Mouse (Mus musculus) heart, embryonic 16.5 days (tissue): ENCODE data around the gene Avil. TPM values are rescaled to one million over a fixed set of nuclear protein-coding genes. Genes with fewer than 3 reads are reported as not detected.

Experiments
- ATAC-seq: fragments of 200-750 bp; cut with Nextera tagmentation; replicated peaks from 2 replicates; pipeline ENCODE4 v1.8.0; 2017; ENCODE audit warnings: moderate number of reproducible peaks; ENCODE audit not compliant: insufficient read depth, low FRiP score; ENCODE audit errors: extremely low read depth
- H3K27ac ChIP-seq: fragments of 300-500 bp; sonication (generic); 2 replicates; pipeline ENCODE4 v1.5.1; 2014; ENCODE audit warnings: mild to moderate bottlenecking, low read length, control low read depth, moderate library complexity
- H3K27me3 ChIP-seq: fragments of 300-500 bp; sonication (generic); 2 replicates; pipeline ENCODE4 v1.6.1; 2014; ENCODE audit warnings: low read length, mixed read lengths; ENCODE audit not compliant: control insufficient read depth, insufficient read depth
- H3K36me3 ChIP-seq: fragments of 300-500 bp; sonication (generic); 2 replicates; pipeline ENCODE4 v1.6.1; 2014; ENCODE audit not compliant: control insufficient read depth, insufficient read depth
- H3K4me1 ChIP-seq: fragments of 300-500 bp; sonication (generic); 2 replicates; pipeline ENCODE4 v1.6.1; 2014; ENCODE audit warnings: low read length, mixed read lengths; ENCODE audit not compliant: control insufficient read depth, insufficient read depth
- H3K4me2 ChIP-seq: fragments of 300-500 bp; sonication (generic); 2 replicates; pipeline ENCODE4 v1.6.1; 2014; ENCODE audit warnings: low read depth, mild to moderate bottlenecking, control low read depth, low read length
- H3K4me3 ChIP-seq: fragments of 300-500 bp; sonication (generic); 2 replicates; pipeline ENCODE4 v1.5.1; 2014; ENCODE audit warnings: mild to moderate bottlenecking, control low read depth, low read length
- H3K9ac ChIP-seq: fragments of 300-500 bp; sonication (generic); 2 replicates; pipeline ENCODE4 v1.6.1; 2014; ENCODE audit warnings: low read length, control low read depth
- H3K9me3 ChIP-seq: fragments of 300-500 bp; sonication (generic); replicated peaks from 2 replicates; pipeline ENCODE4 v1.6.1; 2016; ENCODE audit warnings: low read length; ENCODE audit not compliant: control insufficient read depth
- WGBS: fragments of 180-500 bp; shearing (Covaris S2); extraction: QIAGEN DNeasy Blood & Tissue Kit; methylation state at CpG from one replicate; pipeline ENCODE4 v1.1.7; 2014; 5-methylcytosine and 5-hydroxymethylcytosine counted together
- polyA plus RNA-seq: library from polyadenylated mRNA; unstranded; fragments of >200 nt; fragmentation: Nextera tagmentation; extraction: Ambion mirVana; gene quantifications from 2 replicates; pipeline ENCODE4 v1.2.1, GENCODE M21; 2015

Avil gene
- polyA plus RNA-seq, 1 experiment from 2014 or later: 0.84 TPM

DNA sequence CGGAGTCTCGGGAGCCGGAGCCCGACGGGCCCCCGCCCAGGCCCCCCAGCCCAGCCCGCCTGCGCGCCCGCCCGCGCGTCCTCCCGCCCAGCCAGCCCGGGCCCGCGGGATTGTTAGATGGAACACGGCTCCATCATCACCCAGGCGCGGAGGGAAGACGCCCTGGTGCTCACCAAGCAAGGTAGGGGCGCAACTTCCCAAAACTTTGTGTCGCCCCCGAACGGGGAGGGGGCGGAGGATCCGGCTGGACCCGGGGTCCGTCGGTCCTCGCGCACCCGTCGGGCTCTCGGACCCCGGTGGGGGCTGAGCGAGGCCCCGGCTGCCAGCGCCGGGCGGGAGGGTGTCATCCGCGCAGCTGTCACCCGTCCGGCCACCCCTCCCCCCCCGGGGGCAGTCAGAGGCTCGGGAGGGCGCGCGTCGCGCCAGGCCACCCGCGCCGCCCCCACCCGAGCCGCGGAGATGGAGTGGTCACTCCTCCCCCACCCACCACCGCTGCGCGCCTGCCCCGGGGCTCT, 21.3 kb upstream of the Avil start:
- WGBS: under 1% methylated on average over 49 of the region's 62 CpGs
- H3K9ac ChIP-seq: peak overlapping the region; percentile 98

DNA sequence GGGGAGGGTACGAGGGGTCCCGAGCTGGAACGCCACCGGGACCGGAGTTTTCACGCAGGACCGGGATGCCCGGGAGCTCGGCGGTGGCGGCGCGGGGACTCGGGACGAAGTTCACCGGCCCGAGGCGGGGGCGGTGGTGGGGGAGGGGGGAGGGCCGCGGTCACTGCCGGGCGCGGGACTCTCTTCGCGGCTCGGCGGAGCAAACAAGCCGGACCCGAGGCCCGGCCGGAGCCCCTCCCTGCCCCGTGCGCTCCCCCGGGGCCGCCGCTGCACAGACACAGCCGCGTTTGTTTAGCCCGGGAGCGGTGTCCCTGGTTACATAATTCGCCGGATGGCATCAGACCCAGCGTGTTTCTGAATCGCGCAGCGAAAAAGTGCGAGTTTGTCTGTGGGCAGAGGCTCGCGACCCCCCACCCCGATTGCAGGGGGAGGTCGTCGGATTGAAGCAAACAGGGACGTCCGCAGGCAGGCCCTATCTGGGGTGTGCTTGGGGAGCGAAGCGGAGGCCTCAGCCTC, 20.8 kb upstream of the Avil start:
- H3K9ac ChIP-seq: peak overlapping the region; percentile 98
- H3K9me3 ChIP-seq: no peaks in the 10 kb centered on the region
- H3K4me2 ChIP-seq: peak overlapping the region; percentile 82
- H3K27me3 ChIP-seq: no peaks in the 10 kb centered on the region
- ATAC-seq: no peak
- H3K27ac ChIP-seq: peak overlapping the region; percentile 97
- WGBS: under 1% methylated on average over 41 of the region's 57 CpGs
- H3K36me3 ChIP-seq: no peaks in the 10 kb centered on the region
- H3K4me1 ChIP-seq: peaks cover 48% of the 10 kb centered on the region
- H3K4me3 ChIP-seq: peak overlapping the region; percentile 79

More for the DNA sequence above, 21.3 kb upstream of the Avil start:
- peak overlapping the region; percentile 82 for H3K4me2 ChIP-seq
- no peaks in the 10 kb centered on the region for H3K36me3 ChIP-seq
- H3K4me1 ChIP-seq: peaks cover 42% of the 10 kb centered on the region
- H3K27ac ChIP-seq: peak overlapping the region; percentile 97
- ATAC-seq: peak; percentile 17
- H3K9me3 ChIP-seq: no peaks in the 10 kb centered on the region
- peak overlapping the region; percentile 79 for H3K4me3 ChIP-seq
- no peaks in the 10 kb centered on the region for H3K27me3 ChIP-seq

DNA sequence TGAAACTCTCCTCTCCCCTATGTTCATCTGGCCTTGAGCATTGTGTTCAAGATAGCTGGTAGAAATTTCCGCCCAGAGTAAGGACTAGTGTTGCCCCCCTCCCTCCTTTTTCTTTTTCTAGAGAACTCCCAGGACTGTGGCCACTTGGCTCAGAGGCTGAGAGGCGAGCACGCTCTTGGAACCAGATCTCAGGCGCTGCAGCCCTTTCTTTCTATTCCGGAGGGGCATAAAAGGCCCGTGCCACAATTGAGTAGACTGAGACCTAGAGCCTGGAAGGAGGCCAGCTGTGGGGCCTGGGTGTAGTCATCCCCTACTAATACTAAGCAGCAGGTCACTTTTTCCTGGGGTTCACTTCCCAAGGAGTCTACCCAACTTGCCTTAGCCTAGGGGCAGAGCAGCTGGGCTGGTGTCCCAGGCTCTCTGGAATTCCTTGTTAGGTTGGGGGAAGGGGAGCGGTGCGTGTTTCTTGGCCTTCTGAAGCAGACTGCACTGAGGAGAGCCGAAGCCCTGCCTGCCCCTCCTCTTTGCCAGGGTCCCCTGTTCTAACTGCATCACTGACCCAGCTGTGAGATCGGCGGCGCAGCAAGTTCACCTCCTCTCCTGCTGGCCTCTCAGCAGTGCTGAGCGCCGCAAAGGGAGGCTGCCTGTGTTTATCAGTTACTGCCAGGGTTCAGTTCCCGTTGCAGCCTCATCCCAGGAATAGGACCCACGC, 20.1 kb upstream of the Avil start:
- Histone ChIP-seq H3K36me3 (no peaks in the 10 kb centered on the region), H3K4me1 (peaks cover 54% of the 10 kb centered on the region), H3K9ac (peak overlapping the region; percentile 98), H3K4me2 (peak overlapping the region; percentile 82), H3K4me3 (peak overlapping the region; percentile 79), H3K27me3 (no peaks in the 10 kb centered on the region), H3K9me3 (no peaks in the 10 kb centered on the region), H3K27ac (peak overlapping the region; percentile 97)
- WGBS: 4% methylated on average over 16 of the region's 16 CpGs
- ATAC-seq: no peak

DNA sequence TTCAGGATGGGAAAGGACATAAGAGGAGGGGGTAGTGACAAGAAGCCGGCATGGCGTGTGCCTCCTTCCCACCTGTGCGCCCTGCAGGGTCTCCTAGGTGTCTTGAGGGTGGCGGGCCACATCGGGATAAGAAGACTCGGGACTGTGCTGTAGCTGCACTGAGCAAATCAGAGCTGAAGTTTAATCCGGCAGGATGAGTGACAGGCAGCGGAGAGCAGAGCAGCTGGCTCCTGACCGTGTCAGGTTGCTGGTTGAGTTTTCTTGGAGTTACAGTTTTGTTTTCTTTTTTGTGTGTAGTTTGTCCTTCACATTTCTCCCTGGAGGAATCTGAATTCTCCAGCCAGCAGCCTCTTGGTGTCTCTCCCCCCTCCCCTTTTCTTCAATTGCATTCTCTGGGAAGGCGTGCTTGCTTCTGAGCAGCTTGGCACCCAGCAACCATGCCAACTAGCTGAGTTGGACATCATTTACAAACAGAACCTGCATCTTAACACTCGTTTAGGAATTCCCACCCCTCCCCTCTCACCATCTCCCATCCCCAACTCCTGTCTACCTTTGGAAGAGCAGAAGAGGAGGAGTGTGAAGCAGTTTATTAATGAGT, 19.5 kb upstream of the Avil start:
- Histone ChIP-seq H3K4me1 (peaks cover 61% of the 10 kb centered on the region), H3K9me3 (no peaks in the 10 kb centered on the region), H3K4me2 (peak overlapping the region; percentile 82), H3K27me3 (no peaks in the 10 kb centered on the region), H3K27ac (peak overlapping the region; percentile 97), H3K9ac (peak overlapping the region; percentile 98), H3K4me3 (peak overlapping the region; percentile 79), H3K36me3 (no peaks in the 10 kb centered on the region)
- no peak for ATAC-seq
- 15% methylated on average over 11 of the region's 11 CpGs for WGBS

DNA sequence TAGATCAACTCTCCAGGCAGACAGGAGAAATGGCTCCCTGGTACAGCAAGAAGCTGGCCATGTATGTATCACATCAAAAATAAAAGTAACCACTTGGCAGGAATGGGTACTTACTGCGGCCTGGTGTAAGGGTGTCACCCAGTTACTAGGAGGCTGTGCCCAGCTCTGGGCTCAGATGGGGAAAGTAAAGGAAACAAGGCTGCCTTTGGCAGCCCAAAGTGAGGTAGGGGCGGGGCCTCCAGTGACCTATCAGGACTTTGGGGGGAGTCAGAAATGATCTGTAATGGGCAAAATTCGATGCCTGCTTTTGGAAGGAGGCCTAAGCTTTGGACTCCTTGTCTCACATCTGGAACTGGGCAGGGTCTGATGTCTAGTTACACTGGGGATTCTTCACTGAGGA, 18.8 kb upstream of the Avil start:
- WGBS: 45% methylated on average over 3 of the region's 3 CpGs
- H3K36me3 ChIP-seq: no peaks in the 10 kb centered on the region
- H3K4me3 ChIP-seq: peak overlapping the region; percentile 79
- H3K4me1 ChIP-seq: peaks cover 68% of the 10 kb centered on the region
- peak overlapping the region; percentile 82 for H3K4me2 ChIP-seq
- peak overlapping the region; percentile 98 for H3K9ac ChIP-seq
- H3K9me3 ChIP-seq: no peaks in the 10 kb centered on the region
- no peak for ATAC-seq
- no peaks in the 10 kb centered on the region for H3K27me3 ChIP-seq
- H3K27ac ChIP-seq: peak overlapping the region; percentile 69

DNA sequence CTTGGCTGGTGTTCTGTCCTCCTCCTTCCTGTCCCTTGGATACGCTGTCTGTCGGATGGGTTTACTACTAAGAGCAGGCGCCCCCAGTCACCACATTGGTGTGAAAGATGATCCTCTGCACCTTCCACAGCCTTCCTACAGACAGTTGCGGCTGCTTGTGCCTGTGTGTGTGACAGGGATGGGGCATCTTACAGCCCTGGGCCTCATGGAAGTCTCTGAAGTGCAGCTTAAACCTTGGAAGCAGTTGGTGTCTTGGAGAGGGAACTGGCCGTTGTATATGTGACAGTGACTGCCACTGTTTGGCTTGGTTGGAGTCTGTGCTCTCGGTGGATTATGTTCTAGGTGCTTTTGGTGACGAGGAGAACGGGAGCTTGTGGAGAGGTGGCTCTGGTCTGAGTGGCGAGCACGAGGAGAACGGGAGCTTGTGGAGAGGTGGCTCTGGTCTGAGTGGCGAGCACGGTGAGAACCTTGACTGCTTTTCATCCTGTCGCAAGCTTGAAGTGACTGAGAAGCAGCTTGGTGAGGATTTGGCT, 17.2 kb upstream of the Avil start:
- H3K27ac ChIP-seq: peak overlapping the region; percentile 69
- WGBS: 21% methylated on average over 14 of the region's 14 CpGs

DNA sequence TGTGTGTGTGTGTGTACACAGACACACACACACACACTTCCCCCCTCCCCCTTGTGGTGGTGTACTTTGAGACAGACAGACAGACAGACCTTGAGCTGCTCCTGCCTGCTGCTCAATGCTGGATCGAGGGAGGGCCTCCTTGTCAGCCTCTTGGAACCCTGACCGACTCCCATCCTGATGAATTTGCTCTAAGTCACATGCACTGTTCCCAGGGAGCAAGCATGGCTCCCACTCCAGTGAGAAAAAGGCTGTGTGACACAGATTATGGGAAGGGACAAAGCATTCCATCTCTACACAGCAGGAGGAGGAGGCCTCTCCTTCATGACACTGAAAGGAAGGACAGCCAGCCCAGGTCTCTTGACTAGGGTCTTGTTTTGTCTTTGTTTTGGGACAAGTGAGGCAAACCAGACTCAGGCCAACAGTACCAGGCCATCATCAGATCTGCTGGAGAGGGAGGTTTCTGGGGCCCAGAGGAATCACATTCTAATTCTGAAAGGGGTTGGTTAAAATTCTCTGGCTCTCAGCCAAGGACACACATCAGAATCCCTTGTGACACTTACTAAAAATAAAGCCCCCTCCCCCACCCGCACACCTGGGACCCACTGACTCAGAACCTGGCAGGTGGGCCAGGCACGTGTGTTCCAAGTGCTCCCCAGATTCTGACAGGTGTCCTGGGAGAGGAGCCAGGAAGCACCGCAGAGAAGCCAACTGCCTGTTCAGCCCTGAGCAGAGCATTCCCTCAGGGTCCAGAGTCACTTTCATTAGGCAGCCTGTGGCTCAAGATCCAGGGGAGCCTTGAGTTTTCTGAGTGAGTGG, 16.1 kb upstream of the Avil start:
- peak overlapping the region; percentile 98 for H3K9ac ChIP-seq
- H3K36me3 ChIP-seq: no peaks in the 10 kb centered on the region
- no peak for ATAC-seq
- H3K9me3 ChIP-seq: no peaks in the 10 kb centered on the region
- WGBS: 10% methylated on average over 5 of the region's 5 CpGs
- H3K27me3 ChIP-seq: no peaks in the 10 kb centered on the region
- H3K27ac ChIP-seq: peak overlapping the region; percentile 69
- peak overlapping the region; percentile 82 for H3K4me2 ChIP-seq
- peaks cover 84% of the 10 kb centered on the region for H3K4me1 ChIP-seq
- H3K4me3 ChIP-seq: no peak overlapping the region

More for the DNA sequence above, 17.2 kb upstream of the Avil start:
- H3K36me3 ChIP-seq: no peaks in the 10 kb centered on the region
- peak overlapping the region; percentile 98 for H3K9ac ChIP-seq
- peak overlapping the region; percentile 79 for H3K4me3 ChIP-seq
- H3K4me1 ChIP-seq: peaks cover 77% of the 10 kb centered on the region
- ATAC-seq: no peak
- H3K4me2 ChIP-seq: peak overlapping the region; percentile 82
- H3K27me3 ChIP-seq: no peaks in the 10 kb centered on the region
- H3K9me3 ChIP-seq: no peaks in the 10 kb centered on the region

DNA sequence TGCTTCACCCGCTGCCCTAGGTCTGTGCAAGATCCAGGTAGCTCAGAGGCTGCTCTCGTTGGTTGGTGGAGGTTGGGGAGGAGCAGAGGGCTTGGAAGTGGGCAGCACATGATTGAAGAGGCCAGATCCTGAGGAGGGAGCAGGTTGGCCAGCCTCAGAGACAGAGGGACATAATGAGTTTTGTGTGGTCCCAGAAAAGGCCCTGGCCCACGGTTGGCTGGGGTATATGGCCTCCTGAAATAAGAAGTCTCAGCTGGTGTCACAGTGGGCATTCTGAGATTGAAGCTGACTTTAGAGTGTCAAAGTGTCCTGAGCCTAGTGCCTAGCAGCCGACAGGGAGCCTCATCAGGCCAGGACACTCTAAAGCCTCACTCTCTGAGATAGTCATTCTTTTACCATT, 15.4 kb upstream of the Avil start:
- Histone ChIP-seq H3K27me3 (no peaks in the 10 kb centered on the region), H3K4me1 (peaks cover 87% of the 10 kb centered on the region), H3K36me3 (no peaks in the 10 kb centered on the region), H3K9me3 (no peaks in the 10 kb centered on the region), H3K4me2 (peak overlapping the region; percentile 82), H3K4me3 (no peak overlapping the region), H3K27ac (peak overlapping the region; percentile 69), H3K9ac (peak overlapping the region; percentile 45)
- WGBS: 67% methylated on average over 4 of the region's 4 CpGs
- ATAC-seq: no peak
